Mouse (Mus musculus) limb, embryonic 13.5 days (tissue): ENCODE measurements around the gene Efcab6. TPM values are rescaled to one million over a fixed set of nuclear protein-coding genes. Genes with fewer than 3 reads are reported as not detected.

Source experiments
- ATAC-seq: fragments of 200-750 bp; cut with Nextera tagmentation; 2 replicates; pipeline ENCODE4 v1.8.0; 2017; ENCODE audit warnings: low read depth, moderate number of reproducible peaks, moderate TSS enrichment; ENCODE audit not compliant: low FRiP score
- H3K27ac ChIP-seq: fragments of 300-500 bp; sonication (generic); 2 replicates; pipeline ENCODE4 v1.5.1; 2015; ENCODE audit warnings: inconsistent platforms, mild to moderate bottlenecking, moderate library complexity
- H3K27me3 ChIP-seq: fragments of 300-500 bp; sonication (generic); 2 replicates; pipeline ENCODE4 v1.6.1; 2015; ENCODE audit warnings: mild to moderate bottlenecking, inconsistent platforms
- H3K36me3 ChIP-seq: fragments of 300-500 bp; sonication (generic); 2 replicates; pipeline ENCODE4 v1.6.1; 2015; ENCODE audit warnings: inconsistent platforms, mild to moderate bottlenecking, moderate library complexity
- H3K4me1 ChIP-seq: fragments of 300-500 bp; sonication (generic); 2 replicates; pipeline ENCODE4 v1.6.1; 2015; ENCODE audit warnings: inconsistent platforms
- H3K4me2 ChIP-seq: fragments of 300-500 bp; sonication (generic); replicated peaks from 2 replicates; pipeline ENCODE4 v1.6.1; 2015; ENCODE audit warnings: inconsistent platforms, mild to moderate bottlenecking, moderate library complexity
- H3K4me3 ChIP-seq: fragments of 300-500 bp; sonication (generic); 2 replicates; pipeline ENCODE4 v1.5.1; 2015; ENCODE audit warnings: moderate library complexity, mild to moderate bottlenecking, inconsistent platforms
- H3K9ac ChIP-seq: fragments of 300-500 bp; sonication (generic); 2 replicates; pipeline ENCODE4 v1.6.1; 2015; ENCODE audit warnings: mild to moderate bottlenecking, inconsistent platforms
- H3K9me3 ChIP-seq: fragments of 300-500 bp; sonication (generic); 2 replicates; pipeline ENCODE4 v1.6.1; 2016; ENCODE audit warnings: inconsistent platforms
- WGBS: fragments of 180-500 bp; shearing (Covaris S2); methylation state at CpG from one replicate; pipeline ENCODE4 v1.1.7; 2015; 5-methylcytosine and 5-hydroxymethylcytosine counted together
- polyA plus RNA-seq: library from polyadenylated mRNA; unstranded; fragments of >200 nt; fragmentation: Nextera tagmentation; extraction: Ambion mirVana; gene quantifications from 2 replicates; pipeline ENCODE4 v1.2.1, GENCODE M21; 2015

Gene Efcab6
- polyA plus RNA-seq, 1 experiment from 2014 or later: 0.27 TPM

DNA sequence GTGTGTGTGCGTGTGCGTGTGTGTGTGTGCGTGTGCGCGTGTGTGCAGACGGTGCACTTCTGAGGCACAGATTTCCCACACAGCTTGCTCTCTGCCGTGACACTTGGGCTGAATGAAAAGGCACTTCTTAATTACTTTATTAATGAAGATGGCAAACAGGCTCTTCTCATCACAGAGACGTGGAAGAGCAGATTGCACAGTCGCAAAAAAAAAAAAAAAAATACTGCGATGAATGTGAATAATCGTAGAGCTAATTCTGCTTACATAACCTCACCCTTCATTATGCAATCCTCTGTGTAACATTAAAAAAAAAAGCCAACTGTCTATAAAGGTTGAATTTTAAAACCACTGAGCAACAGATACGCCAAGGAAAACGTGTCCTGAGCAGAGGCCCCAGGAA, 158.7 kb downstream of the Efcab6 start:
- no peak overlapping the region for H3K4me2 ChIP-seq
- ATAC-seq: no peak
- H3K9ac ChIP-seq: no peak overlapping the region
- no peaks in the 10 kb centered on the region for H3K27me3 ChIP-seq
- no peak overlapping the region for H3K27ac ChIP-seq
- H3K9me3 ChIP-seq: no peaks in the 10 kb centered on the region
- no peaks in the 10 kb centered on the region for H3K36me3 ChIP-seq
- no peaks in the 10 kb centered on the region for H3K4me1 ChIP-seq
- H3K4me3 ChIP-seq: no peak overlapping the region
- WGBS: 88% methylated on average over 13 of the region's 13 CpGs

DNA sequence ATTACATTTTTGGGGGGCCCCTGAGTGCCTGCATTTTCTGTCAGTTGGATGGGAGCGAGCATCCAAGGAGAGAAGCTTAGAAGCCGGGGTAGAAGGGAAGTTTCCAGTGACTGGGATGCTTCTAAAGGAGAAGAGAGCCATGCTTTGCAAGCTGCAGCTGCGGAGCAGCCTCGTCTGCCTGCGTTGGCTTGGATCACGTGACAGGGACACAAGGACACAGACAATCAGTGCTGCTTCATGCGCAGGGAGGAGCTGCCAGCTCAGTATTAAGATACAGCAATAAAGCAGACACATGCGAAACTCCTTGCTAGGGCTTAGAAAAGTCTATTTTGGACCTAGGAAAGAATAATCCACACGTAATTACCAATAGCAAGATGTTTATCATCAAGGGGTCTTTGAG, 167.9 kb downstream of the Efcab6 start:
- no peak for ATAC-seq
- Histone ChIP-seq H3K4me1 (no peaks in the 10 kb centered on the region), H3K9me3 (no peaks in the 10 kb centered on the region), H3K27ac (no peak overlapping the region), H3K27me3 (peaks cover 4% of the 10 kb centered on the region; the same call in 1 of the 2 replicates), H3K4me2 (no peak overlapping the region), H3K9ac (no peak overlapping the region), H3K4me3 (no peak overlapping the region), H3K36me3 (no peaks in the 10 kb centered on the region)
- WGBS: 56% methylated on average over 9 of the region's 9 CpGs

GRCm38 (mm10) chr15:83896011-83896410, 169.2 kb downstream of the Efcab6 start:
- Histone ChIP-seq H3K9ac (no peak overlapping the region), H3K27ac (no peak overlapping the region), H3K27me3 (peaks cover 4% of the 10 kb centered on the region; the same call in 1 of the 2 replicates), H3K4me1 (no peaks in the 10 kb centered on the region), H3K4me2 (no peak overlapping the region), H3K4me3 (no peak overlapping the region), H3K9me3 (no peaks in the 10 kb centered on the region), H3K36me3 (no peaks in the 10 kb centered on the region)
- no peak for ATAC-seq
- 39% methylated on average over 9 of the region's 9 CpGs for WGBS

DNA sequence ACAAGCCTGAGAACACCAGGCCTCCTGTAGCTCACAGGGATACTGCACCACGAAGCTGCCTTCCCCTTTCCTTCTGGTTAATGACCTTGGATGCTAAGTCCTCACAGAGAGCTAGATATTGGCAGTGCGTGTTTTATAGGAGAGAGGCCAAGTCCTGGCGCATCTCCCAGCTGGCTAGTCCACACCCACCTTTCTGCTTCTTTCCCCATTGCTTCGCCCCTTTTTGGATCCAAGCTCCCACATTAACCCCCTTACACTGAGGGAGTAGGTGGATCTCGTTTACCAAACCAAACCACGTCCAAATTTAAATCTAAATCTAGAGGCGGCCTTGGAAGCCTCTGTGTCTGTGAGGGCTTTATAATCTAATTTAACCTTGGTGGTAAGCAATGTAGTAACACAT, 170.9 kb downstream of the Efcab6 start:
- WGBS: 79% methylated on average over 7 of the region's 7 CpGs
- no peak for ATAC-seq

GRCm38 (mm10) chr15:83892871-83893270, 172.3 kb downstream of the Efcab6 start:
- ATAC-seq: no peak
- no peak overlapping the region for H3K9ac ChIP-seq
- 84% methylated on average over 15 of the region's 15 CpGs for WGBS

More for the DNA sequence above, 170.9 kb downstream of the Efcab6 start:
- Histone ChIP-seq H3K9ac (no peak overlapping the region), H3K27ac (no peak overlapping the region), H3K4me3 (no peak overlapping the region), H3K9me3 (no peaks in the 10 kb centered on the region), H3K4me1 (no peaks in the 10 kb centered on the region), H3K27me3 (peaks cover 4% of the 10 kb centered on the region; the same call in 1 of the 2 replicates), H3K4me2 (no peak overlapping the region), H3K36me3 (no peaks in the 10 kb centered on the region)

DNA sequence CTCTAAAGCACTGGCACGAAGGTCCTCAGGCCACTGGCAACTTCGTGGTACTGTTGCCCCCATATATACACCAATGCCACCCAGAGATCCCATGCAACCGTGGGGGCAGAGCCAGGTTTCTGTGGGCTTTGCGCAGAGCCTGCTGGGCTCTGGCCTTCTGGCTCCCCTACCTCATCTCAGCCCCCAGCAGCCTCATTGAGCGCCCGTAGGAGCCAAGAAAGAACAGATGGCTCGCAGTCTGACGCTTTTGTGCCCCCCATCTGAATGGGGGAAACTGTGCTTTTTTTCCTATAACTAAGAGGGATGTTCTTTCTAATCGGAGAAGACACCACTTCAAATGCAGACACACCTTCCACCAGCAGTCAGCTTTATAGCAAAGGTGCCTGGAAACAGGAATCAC, 180.9 kb downstream of the Efcab6 start:
- 90% methylated on average over 9 of the region's 9 CpGs for WGBS
- Histone ChIP-seq H3K27ac (no peak overlapping the region), H3K4me1 (no peaks in the 10 kb centered on the region), H3K36me3 (no peaks in the 10 kb centered on the region), H3K9me3 (no peaks in the 10 kb centered on the region), H3K9ac (no peak overlapping the region), H3K4me3 (no peak overlapping the region), H3K27me3 (0 out of 2 replicates have a peak, but pooled peaks cover 2% of the 10 kb centered on the region), H3K4me2 (no peak overlapping the region)
- ATAC-seq: no peak

More at GRCm38 (mm10) chr15:83892871-83893270, 172.3 kb downstream of the Efcab6 start:
- no peaks in the 10 kb centered on the region for H3K9me3 ChIP-seq
- no peak overlapping the region for H3K4me2 ChIP-seq
- H3K4me1 ChIP-seq: no peaks in the 10 kb centered on the region
- no peaks in the 10 kb centered on the region for H3K36me3 ChIP-seq
- H3K27ac ChIP-seq: no peak overlapping the region
- no peak overlapping the region for H3K4me3 ChIP-seq
- peaks cover 4% of the 10 kb centered on the region; the same call in 1 of the 2 replicates for H3K27me3 ChIP-seq

- Histone ChIP-seq H3K4me3 (no peak overlapping the region), H3K27me3 (0 out of 2 replicates have a peak, but pooled peaks cover 2% of the 10 kb centered on the region), H3K9ac (no peak overlapping the region), H3K4me2 (no peak overlapping the region), H3K9me3 (no peaks in the 10 kb centered on the region), H3K27ac (no peak overlapping the region), H3K36me3 (no peaks in the 10 kb centered on the region), H3K4me1 (no peaks in the 10 kb centered on the region)
- 89% methylated on average over 8 of the region's 8 CpGs for WGBS
- ATAC-seq: no peak
Observed at GRCm38 (mm10) chr15:83883821-83884220, 181.4 kb downstream of the Efcab6 start.

- 17% methylated on average over 5 of the region's 5 CpGs for WGBS
- Histone ChIP-seq H3K4me1 (no peaks in the 10 kb centered on the region), H3K4me3 (no peak overlapping the region), H3K27me3 (0 out of 2 replicates have a peak, but pooled peaks cover 10% of the 10 kb centered on the region), H3K9ac (no peak overlapping the region), H3K9me3 (no peaks in the 10 kb centered on the region), H3K4me2 (no peak overlapping the region), H3K36me3 (no peaks in the 10 kb centered on the region), H3K27ac (no peak overlapping the region)
- ATAC-seq: no peak
Observed at GRCm38 (mm10) chr15:83879845-83880244, 185.3 kb downstream of the Efcab6 start.

DNA sequence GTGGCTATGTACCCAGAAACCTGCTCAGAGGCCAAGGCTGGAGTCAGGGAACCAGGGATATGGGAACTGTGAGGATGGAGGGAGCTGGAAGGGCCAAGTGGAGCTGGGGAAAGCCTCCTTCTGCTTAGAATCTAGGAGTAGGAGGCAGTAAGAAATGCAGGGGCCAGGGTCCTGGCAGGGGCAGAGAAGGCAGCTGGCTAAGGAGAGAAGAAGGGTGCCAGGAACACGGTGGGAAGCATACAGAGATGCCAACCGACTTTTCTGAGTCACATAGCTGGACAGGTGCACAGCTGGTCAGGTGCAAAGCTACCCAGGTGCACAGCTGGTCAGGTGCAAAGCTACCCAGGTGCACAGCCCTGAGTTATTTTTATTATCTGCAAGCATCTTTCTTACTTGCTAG, 187.3 kb downstream of the Efcab6 start:
- no peak overlapping the region for H3K4me2 ChIP-seq
- H3K27ac ChIP-seq: no peak overlapping the region
- H3K4me3 ChIP-seq: no peak overlapping the region
- H3K36me3 ChIP-seq: no peaks in the 10 kb centered on the region
- 0 out of 2 replicates have a peak, but pooled peaks cover 10% of the 10 kb centered on the region for H3K27me3 ChIP-seq
- WGBS: 68% methylated on average over 2 of the region's 2 CpGs
- ATAC-seq: no peak
- no peaks in the 10 kb centered on the region for H3K9me3 ChIP-seq
- no peaks in the 10 kb centered on the region for H3K4me1 ChIP-seq
- H3K9ac ChIP-seq: no peak overlapping the region

DNA sequence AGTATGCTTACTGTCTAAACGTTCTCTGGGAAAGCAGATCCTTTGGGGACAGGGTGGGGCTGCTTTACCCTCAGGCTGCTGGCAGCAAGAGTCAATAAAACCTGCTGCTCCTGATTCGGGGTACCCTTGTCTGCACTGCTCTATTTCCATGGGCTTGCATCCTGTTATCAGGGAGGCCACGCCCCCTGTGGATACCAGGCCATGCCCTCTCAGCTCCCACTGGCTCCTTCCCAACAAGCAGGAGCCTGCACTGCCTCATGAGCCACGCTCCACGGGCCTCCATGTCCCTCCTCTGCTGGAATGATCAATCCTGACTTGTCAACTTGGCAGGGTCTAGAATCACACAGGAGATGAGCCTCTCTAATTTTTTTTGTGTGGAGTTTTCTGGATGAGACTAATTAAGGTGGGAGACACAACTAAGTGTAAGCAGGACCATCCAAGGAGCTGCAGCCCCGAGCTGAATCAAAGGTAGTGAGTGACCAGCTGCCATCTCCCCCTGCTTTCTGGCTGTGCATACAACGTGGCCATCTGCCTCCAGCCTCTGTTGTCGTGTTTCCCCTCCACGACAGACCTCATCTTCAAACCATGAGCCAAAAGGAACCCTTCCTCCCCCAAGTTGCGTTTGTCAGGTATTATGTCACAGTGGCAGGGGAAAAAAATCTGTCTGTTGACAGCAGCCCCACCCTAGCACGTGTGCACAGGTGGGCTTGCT, 187.9 kb downstream of the Efcab6 start:
- no peaks in the 10 kb centered on the region for H3K9me3 ChIP-seq
- no peak overlapping the region for H3K9ac ChIP-seq
- WGBS: 51% methylated on average over 11 of the region's 11 CpGs
- H3K27ac ChIP-seq: no peak overlapping the region
- no peak overlapping the region for H3K4me3 ChIP-seq
- 0 out of 2 replicates have a peak, but pooled peaks cover 10% of the 10 kb centered on the region for H3K27me3 ChIP-seq
- no peak overlapping the region for H3K4me2 ChIP-seq
- no peaks in the 10 kb centered on the region for H3K36me3 ChIP-seq
- ATAC-seq: no peak
- no peaks in the 10 kb centered on the region for H3K4me1 ChIP-seq

GRCm38 (mm10) chr15:83870936-83871335, 194.2 kb downstream of the Efcab6 start:
- Histone ChIP-seq H3K27me3 (peaks cover 20% of the 10 kb centered on the region), H3K4me1 (0 out of 2 replicates have a peak, but pooled peaks cover 4% of the 10 kb centered on the region), H3K27ac (no peak overlapping the region), H3K9me3 (no peaks in the 10 kb centered on the region), H3K4me3 (no peak overlapping the region), H3K36me3 (no peaks in the 10 kb centered on the region), H3K4me2 (peak overlapping the region; percentile 29; the same call in 1 of the 2 replicates), H3K9ac (no peak overlapping the region)
- ATAC-seq: no peak
- WGBS: 5% methylated on average over 17 of the region's 17 CpGs

- H3K9me3 ChIP-seq: no peaks in the 10 kb centered on the region
- H3K4me1 ChIP-seq: no peaks in the 10 kb centered on the region
- H3K27ac ChIP-seq: no peak overlapping the region
- H3K4me3 ChIP-seq: no peak overlapping the region
- H3K27me3 ChIP-seq: peaks cover 7% of the 10 kb centered on the region
- 83% methylated on average over 5 of the region's 5 CpGs for WGBS
- no peak overlapping the region for H3K9ac ChIP-seq
- no peak for ATAC-seq
- no peaks in the 10 kb centered on the region for H3K36me3 ChIP-seq
- H3K4me2 ChIP-seq: no peak overlapping the region
Observed at GRCm38 (mm10) chr15:83865626-83866025, 199.6 kb downstream of the Efcab6 start.

- WGBS: 18% methylated on average over 8 of the region's 8 CpGs
- no peak for ATAC-seq
- H3K4me1 ChIP-seq: no peaks in the 10 kb centered on the region
Observed at GRCm38 (mm10) chr15:83857129-83857528, 208.1 kb downstream of the Efcab6 start.

More at GRCm38 (mm10) chr15:83857129-83857528, 208.1 kb downstream of the Efcab6 start:
- H3K9ac ChIP-seq: no peak overlapping the region
- no peaks in the 10 kb centered on the region for H3K27me3 ChIP-seq
- no peaks in the 10 kb centered on the region for H3K36me3 ChIP-seq
- no peaks in the 10 kb centered on the region for H3K9me3 ChIP-seq
- no peak overlapping the region for H3K27ac ChIP-seq
- H3K4me3 ChIP-seq: no peak overlapping the region
- H3K4me2 ChIP-seq: no peak overlapping the region
